In the genomic region with DNA sequence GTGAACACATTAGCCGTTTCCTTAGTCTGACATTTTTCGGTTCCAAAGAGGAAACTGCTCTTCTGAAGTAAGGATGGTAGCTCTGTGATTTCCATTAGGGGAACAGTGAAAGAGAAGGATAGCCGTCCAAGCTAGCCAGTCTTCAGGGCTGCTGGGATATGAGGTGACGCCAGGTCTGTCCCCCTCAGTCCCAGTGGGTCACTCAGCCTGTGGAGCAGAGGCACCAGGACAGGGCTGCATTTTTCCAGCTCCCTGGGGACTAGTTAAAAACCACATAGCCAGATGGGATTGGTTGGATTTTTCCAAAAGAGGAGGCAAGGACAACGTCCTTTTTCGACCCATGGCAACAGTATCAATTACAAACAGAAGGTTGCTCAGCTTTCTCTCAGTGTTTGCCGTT, we compare ENCODE assay signal across 20 mouse cellular contexts. TPM values are rescaled to one million over a fixed set of nuclear protein-coding genes. Genes with fewer than 3 reads are reported as not detected.
DNase-seq lines count a peak whose midpoint lies in the region; ATAC-seq and TF ChIP-seq lines count a peak whose summit lies in the region.
"Had no signal": no experiment of that assay in that cellular context is flagged by ENCODE, and none has a peak within 500 bp of the region (broad histone marks: within the 10 kb centered on the region; RNA-seq: fewer than 3 reads in every experiment).

No protein-coding gene starts in this region.

- H3K4me1 ChIP-seq in heart, postnatal 0 days (ENCODE audit: control insufficient read depth, insufficient read depth) = peaks cover 3% of the 10 kb centered on the region
- H3K4me1 ChIP-seq: embryonic facial prominence, embryonic 12.5 days; forebrain, embryonic 12.5 days; midbrain, embryonic 13.5 days; neural tube, embryonic 13.5 days had no signal

- H3K27me3 ChIP-seq in heart, postnatal 0 days (ENCODE audit: control insufficient read depth, insufficient read depth, low read length) = no peaks in the 10 kb centered on the region
- H3K27me3 ChIP-seq: embryonic facial prominence, embryonic 12.5 days; forebrain, embryonic 12.5 days; heart, embryonic 15.5 days; midbrain, embryonic 13.5 days; neural tube, embryonic 13.5 days had no signal

- H3K9ac ChIP-seq in heart, postnatal 0 days (replicated peaks; ENCODE audit: low read depth, low read length) = no peak overlapping the region
- H3K9ac ChIP-seq: embryonic facial prominence, embryonic 12.5 days; forebrain, embryonic 12.5 days; heart, embryonic 15.5 days; midbrain, embryonic 13.5 days; neural tube, embryonic 13.5 days had no signal

- no peak for TF ChIP-seq CTCF in heart, postnatal 0 days (IDR thresholded peaks at IDR 0.05; ENCODE audit: low read depth)

- no peak overlapping the region for H3K4me3 ChIP-seq in heart, postnatal 0 days (ENCODE audit: low read depth, low read length)
- H3K4me3 ChIP-seq: embryonic facial prominence, embryonic 12.5 days; forebrain, embryonic 12.5 days; heart, embryonic 15.5 days; left cerebral cortex, adult 2 months; midbrain, embryonic 13.5 days; neural tube, embryonic 13.5 days had no signal

- 57% methylated on average over 7 of the region's 7 CpGs for WGBS in heart, postnatal 0 days

- H3K4me2 ChIP-seq in heart, postnatal 0 days (ENCODE audit: low read depth, low read length) = no peak overlapping the region
- H3K4me2 ChIP-seq: embryonic facial prominence, embryonic 12.5 days; forebrain, embryonic 12.5 days; heart, embryonic 15.5 days; liver, embryonic 11.5 days; midbrain, embryonic 13.5 days; neural tube, embryonic 13.5 days had no signal

- TF ChIP-seq EP300 in heart, postnatal 0 days (IDR thresholded peaks at IDR 0.05; ENCODE audit: low read depth) = no peak

- 0 out of 2 replicates have a peak, but pooled peaks cover under 1% of the 10 kb centered on the region for H3K36me3 ChIP-seq in heart, postnatal 0 days (replicated peaks; ENCODE audit: control insufficient read depth, insufficient read depth, low read length)
- H3K36me3 ChIP-seq: embryonic facial prominence, embryonic 12.5 days; forebrain, embryonic 12.5 days; heart, embryonic 15.5 days; midbrain, embryonic 13.5 days; neural tube, embryonic 13.5 days had no signal

- H3K9me3 ChIP-seq in heart, postnatal 0 days (replicated peaks; ENCODE audit: control insufficient read depth, low read length) = no peaks in the 10 kb centered on the region
- H3K9me3 ChIP-seq: embryonic facial prominence, embryonic 12.5 days; forebrain, embryonic 12.5 days; heart, embryonic 15.5 days; midbrain, embryonic 13.5 days; neural tube, embryonic 13.5 days had no signal

- H3K27ac ChIP-seq in heart, postnatal 0 days (ENCODE audit: low read depth) = peak overlapping the region; percentile 53; the same call in 1 of the 2 replicates
- H3K27ac ChIP-seq: embryonic facial prominence, embryonic 12.5 days; forebrain, embryonic 12.5 days; heart, embryonic 15.5 days; left cerebral cortex, adult 2 months; midbrain, embryonic 13.5 days; neural tube, embryonic 13.5 days had no signal

- ATAC-seq in heart, postnatal 0 days (ENCODE audit: insufficient read depth, low read depth) = no peak
- ATAC-seq: CD4-positive, CD25-positive, alpha-beta regulatory T cell, adult 4 months; intestine, embryonic 16.5 days; midbrain, embryonic 13.5 days had no signal

- DNase-seq in lung, postnatal 36 days = peak; percentile 17
- DNase-seq in lung, adult 18-20 months = no peak
- no peak for DNase-seq in heart, postnatal 0 days (ENCODE audit: low spot score)
- peak; percentile 42 for DNase-seq in kidney, postnatal 10 days
- DNase-seq in layer of hippocampus, adult 9-11 months = no peak
- no peak for DNase-seq in frontal cortex, postnatal 14 days (ENCODE audit: low spot score in 2 of 2)
- DNase-seq in left cerebral cortex, adult 11 months (ENCODE audit: low spot score) = no peak
- DNase-seq in layer of hippocampus, adult 11-12 months (ENCODE audit: low spot score) = no peak
- DNase-seq: cerebellum, postnatal 36 days; lung, postnatal 14 days had no signal

RNA-seq across cellular contexts. Expression of a gene that starts 25.9 kb away (rescaled TPM):
- total RNA-seq in heart, postnatal 0 days (2014; rRNA removed; ENCODE audit: low replicate concordance) = 14.1 and 18.2 TPM in 2 replicates
- 23.8 and 26.0 TPM in 2 replicates for polyA plus RNA-seq in heart, postnatal 0 days (2015; fragmentation: Nextera tagmentation; extraction: Ambion mirVana)

RNA-seq across cellular contexts. Expression of a gene that starts 34.3 kb away (rescaled TPM):
- not detected in 2 replicates for total RNA-seq in heart, postnatal 0 days (2014; rRNA removed; ENCODE audit: low replicate concordance)
- polyA plus RNA-seq in heart, postnatal 0 days (2015; fragmentation: Nextera tagmentation; extraction: Ambion mirVana) = 0.04 TPM in 1 of 2 replicates, not detected in the other
- polyA plus RNA-seq: CD4-positive, CD25-positive, alpha-beta regulatory T cell, adult 4 months; heart, embryonic 15.5 days; intestine, embryonic 16.5 days; liver, embryonic 11.5 days; spleen, adult 2 months had no signal

Comparison
In these comparisons a context has a peak if more than half of its experiments do, and no peak if none do; other contexts are left out.
1. DNase-seq: peak in lung, postnatal 36 days (single experiment) and kidney, postnatal 10 days (single experiment); none in lung, adult 18-20 months (0 of 2), heart, postnatal 0 days (single experiment), layer of hippocampus, adult 9-11 months (single experiment), frontal cortex, postnatal 14 days (0 of 2), left cerebral cortex, adult 11 months (single experiment) and layer of hippocampus, adult 11-12 months (single experiment).